Mouse (Mus musculus) T-cell, adult 2 months (primary cell): ENCODE results near the gene Stk39.
A peak's percentile ranks its signal among the peaks of the same experiment; 100 is the strongest.

Experiments
- DNase-seq: peaks from one replicate; pipeline ENCODE4 v3.0.0; 2022; ENCODE audit warnings: low spot score

The Stk39 gene

DNA sequence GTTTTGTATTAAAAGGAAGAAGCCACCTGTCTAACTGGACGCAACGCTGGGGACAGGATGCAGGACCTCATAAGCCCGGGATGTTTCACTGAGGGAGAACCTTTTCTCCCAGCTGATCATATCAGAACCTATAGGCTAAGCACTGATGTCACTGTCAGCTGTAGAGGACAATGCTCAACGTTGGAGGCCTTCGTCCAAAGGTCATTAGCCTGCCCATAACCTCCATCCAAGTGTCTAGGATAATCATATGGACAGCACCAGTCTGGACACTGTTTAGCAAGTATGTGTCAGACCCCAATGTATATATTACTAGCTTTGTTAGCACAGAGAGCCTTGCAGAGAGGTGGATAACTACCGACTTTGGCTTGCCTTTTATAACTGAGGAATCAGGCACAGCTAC, 51.8 kb downstream of the Stk39 start:
- DNase-seq, result no peak

DNA sequence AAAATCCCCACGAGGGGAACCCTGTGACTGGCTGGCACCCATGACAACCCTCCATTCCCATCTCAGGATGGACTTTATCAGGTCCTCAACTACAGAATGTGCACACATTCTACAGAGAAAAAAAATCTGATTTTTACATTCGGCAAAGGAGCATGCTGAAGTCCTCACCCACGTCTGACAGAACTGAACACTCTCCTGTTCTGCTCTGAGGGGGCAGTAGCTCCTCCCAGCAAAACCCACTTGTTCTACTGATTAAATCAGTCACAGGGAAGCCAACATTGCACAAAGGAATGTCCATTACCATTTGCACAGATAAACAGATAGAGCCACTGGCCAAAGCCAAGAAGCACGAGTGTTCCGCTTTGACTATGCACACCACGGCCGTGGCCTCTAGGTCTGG, 52.3 kb downstream of the Stk39 start:
- DNase-seq, result no peak

DNA sequence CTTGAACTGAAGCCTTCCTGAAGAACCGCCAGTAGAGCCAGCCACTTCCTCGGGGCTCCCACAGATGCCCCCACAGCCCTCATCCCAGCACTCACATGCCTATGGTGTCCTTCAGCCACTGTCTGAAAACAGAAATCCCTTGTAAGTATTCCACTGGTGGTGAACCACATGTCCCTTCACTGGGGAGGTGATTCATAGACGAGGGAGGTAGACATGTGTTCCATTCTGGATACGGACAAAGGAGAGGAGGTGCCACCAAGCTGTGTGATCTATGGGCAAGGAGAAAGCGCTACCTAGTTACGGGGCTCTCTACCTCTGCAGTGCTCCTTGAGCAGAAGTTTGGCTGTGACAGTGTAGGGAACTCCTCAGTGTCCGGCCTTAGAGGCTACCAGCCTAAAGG, 52.9 kb downstream of the Stk39 start:
- no peak for DNase-seq

DNA sequence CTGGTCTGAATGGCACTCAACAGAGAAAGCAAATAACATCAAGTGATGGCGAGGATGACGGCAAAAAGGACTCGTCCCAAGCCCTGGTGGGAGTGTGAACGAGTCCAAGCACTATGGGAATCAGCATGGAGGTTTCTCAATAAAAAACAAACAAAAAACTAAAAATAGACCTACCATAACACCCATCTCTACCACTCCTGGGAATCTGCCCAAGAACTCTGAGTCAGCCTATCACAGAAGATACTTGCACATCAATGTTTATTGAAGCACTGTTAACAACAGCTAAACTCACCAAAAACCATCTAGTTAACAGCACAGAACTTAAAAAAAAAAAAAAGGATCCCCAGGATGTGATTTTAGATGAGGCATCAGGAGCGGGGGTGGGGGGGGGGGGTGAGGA, 55.0 kb downstream of the Stk39 start:
- DNase-seq, result no peak

DNA sequence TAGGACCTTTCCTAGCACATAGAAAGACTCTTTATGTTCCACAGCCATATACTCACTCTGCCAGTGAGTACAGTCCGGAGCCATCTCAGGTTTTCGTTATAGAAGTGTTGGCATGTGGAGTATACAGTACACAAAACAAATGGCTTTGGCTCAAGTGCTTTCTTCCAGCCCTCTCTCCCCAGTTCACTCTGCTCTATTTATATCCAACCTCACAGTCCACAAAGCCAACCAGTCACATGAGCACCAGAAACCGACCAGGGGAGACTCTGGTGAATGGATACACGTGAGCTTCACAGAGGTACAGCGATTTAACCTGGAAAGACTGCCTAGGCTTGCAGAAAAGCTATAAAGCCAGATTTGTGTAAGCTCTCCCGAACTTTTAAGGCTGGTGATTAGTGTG, 56.4 kb downstream of the Stk39 start:
- DNase-seq, result no peak

DNA sequence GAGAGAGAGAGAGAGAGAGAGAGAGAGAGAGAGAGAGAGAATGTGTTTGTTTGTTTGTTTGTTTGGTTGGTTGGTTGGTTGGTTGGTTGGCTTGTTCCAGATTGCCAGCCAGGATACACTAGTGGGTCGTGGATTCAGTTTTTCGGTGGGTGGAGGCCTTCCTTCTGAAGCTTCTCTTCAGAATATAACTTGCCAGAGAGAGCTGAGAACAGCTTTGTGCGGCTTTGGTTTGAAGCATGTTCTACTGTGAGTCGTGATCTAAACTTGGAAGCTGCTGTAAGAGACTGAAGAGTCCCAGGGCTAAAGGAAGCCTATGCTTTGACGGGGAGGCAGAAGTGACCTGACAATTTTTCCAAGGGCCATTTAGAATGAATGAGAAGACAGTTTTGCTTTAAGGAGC, 59.9 kb downstream of the Stk39 start:
- DNase-seq, result no peak

DNA sequence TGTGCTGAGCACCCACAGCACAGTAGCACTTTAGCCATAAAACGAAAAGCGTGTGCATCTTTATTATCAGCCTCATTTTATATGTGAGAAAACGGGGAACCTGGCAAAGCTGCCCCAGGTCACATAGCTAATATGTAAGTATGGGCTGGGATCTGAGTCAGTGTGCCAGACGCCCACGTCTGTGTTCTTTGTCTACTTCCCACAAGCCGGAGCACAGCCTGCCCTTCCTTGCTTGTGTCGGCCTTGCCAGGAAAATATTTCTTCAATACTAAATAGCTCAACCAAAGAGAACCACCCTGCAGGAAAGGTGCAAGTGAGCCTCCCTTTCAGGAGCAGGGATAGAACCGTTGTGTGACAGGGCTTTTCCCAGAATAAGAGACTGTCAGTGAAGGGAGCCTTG, 60.9 kb downstream of the Stk39 start:
- DNase-seq, result no peak

DNA sequence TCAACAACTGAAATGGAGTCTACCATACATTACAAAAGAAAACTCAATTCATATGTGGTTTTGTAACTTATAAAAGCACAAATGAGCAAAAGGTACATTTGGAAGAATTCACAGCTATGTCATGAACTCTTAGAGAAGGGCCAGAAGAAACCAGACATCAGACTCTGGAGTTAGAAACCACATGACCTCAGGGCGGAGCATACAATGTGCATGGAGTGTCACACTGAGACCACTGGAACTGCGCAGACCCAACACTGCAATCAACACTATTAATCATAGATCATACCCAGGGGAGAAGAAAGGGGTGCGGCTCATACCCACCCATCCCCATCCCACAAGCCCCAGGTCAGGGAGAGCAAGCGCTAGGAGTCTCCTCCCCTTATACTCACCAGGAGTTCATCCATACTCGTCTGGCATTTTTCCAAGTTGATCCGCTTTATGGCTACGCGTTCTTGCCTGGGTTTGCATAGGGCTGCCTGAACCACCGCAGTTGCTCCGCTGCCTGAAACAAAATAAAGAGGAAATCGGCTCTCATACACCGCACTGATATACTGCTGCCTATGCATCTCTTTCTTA, 62.3 kb downstream of the Stk39 start:
- no peak for DNase-seq

DNA sequence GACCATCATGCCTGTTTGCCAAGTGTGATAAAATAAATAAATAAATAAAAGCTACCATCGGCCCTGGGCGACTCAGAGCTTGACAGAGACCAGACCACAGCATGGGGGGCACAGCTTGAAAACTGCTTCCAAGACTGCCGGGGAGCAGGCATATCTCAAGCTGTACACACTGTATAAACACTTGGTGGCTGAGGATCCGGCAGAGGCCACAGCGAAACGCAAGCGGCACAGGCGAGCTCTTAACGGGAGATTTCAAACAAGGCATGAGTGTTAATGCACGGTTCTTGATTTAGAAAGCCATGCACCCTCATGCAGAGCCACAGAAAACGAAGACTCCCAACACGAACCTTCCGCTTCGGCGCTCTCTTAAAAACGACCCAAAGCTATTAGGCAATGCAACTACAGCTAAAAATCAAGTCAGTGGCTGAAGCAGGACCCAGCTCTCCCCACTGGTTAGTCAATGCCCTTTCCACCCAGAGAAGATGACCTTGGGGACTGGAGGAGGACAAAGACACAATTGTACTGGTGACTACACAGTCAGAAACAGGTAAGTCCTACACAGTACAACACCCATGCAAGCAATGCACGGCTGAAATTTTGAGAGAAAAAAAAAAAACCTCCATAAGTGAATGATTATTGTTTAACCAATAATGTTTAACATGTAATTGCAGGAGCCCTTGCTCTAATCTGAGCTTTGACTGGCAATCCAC, 63.6 kb downstream of the Stk39 start:
- DNase-seq, result no peak

DNA sequence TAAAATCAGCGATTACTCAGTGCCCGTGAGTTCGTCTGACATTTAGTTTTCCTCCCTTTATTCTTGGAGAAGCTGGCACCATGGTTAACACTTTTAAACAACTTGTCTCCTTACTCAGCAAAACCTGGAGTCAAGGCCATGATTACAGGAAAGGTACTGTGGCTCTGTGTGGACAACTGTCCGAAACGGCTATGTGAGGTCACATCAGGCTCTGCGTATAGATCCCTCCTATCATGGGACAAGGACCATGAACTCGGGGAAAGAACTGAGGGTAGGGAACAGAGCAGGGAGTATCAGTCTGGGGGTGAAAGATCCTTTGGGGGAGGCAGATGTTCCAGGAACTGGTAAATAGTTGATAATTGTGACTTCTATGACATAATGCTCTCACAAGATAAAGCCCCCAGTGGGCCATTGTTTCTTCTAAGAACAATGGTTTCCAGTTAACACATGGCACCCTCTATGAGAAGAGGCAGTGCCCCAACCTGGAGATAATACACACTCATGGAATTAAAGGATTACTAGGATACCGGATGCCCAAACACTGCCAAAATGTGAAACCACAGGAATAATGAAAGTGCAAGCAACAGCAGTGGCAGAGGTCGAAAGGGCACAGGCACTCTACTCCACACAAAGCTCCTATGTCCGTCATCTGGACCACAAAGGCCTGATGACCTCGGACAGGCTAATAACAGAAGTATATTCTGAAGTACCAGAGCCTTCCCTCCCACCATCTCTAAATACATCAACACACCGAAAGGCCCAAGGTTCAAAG, 64.7 kb downstream of the Stk39 start:
- no peak for DNase-seq

DNA sequence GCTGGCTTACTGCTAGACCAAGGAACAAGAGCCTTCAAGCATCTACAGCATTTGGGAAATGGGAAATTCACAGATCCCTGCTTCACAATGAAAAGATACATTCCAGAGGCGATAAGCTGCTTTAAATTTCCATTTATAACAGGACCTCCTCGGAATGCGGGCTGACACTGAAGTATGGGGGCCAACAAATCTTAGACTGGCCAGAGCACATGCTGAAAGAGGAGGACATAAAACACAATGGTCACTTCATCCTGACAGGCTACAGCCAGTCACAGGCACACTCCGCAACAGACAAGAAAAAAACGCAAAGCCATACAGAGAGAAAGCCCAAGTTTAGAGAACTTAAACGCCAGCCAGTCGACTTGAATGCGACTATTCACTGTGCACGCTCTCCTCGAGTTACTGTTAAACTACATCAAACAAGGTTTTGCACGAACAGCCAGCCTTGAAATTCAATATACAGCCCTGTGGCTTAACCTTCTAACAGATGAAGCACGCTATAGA, 65.4 kb downstream of the Stk39 start:
- DNase-seq, result no peak

DNA sequence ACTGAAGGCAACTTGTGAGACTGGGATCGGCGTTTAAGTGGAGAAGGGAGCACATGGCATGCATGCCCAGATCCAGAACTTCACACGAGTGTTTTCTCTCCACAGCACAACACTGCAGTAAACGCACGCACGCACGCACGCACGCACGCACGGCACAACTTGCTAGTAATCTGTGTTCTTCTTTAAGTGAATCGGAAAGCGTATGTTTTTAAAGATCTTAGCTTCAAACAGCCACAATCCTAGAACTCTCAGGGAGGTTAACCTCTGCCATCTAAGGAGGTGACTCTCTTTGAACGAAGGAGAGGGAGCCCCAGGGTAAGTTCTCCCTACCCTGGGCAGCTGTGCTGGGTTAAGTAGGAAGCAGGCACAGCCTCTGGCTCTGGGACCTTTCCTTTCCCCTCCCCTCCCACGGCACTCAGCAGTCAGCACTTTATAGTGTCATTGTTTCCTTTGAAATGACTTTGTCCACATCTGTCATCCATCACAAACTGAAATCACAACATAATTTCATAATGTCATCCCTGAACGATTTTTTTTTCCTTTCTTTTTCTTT, 66.8 kb downstream of the Stk39 start:
- no peak for DNase-seq

DNA sequence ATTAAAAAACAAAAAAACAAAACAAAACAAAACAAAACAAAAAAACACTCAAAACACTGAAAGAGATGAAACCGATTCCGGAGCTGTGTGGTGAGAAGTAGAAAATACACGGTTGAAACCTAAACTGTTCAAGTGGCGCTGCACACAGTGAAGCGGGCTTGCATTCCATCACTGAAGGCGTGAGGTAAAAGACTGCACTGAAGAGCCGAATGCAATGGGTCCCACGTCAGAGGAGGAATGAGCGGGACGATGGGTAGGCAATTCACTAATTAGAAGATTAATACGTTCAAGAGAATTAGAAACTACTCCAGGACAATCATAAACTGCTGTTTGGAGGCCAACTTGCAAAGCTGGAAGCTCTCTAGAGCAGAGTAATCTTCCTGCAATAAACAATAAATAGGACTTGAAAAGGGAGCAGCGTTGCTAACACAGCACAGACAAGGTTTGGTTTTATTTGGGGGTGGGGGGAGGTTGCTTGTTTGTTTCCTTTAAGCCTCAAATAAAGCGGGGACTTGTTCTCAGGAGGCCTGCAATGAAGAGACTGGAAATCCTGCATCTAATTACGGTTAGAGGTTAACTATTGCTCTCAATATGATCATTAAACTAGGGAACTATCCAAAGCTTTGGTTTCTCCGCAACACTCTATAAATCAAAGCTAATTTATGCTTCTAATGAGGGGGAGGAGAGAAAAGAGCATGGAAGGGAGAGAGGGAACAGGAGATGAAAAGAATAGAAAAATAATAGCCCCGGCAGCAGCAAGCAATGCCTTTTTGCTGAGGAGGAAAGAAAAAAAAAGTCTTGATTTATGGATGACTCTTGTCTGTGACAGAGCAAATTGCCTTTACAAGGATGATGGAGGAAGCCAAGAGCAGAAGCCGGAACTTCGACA, 67.5 kb downstream of the Stk39 start:
- no peak for DNase-seq

DNA sequence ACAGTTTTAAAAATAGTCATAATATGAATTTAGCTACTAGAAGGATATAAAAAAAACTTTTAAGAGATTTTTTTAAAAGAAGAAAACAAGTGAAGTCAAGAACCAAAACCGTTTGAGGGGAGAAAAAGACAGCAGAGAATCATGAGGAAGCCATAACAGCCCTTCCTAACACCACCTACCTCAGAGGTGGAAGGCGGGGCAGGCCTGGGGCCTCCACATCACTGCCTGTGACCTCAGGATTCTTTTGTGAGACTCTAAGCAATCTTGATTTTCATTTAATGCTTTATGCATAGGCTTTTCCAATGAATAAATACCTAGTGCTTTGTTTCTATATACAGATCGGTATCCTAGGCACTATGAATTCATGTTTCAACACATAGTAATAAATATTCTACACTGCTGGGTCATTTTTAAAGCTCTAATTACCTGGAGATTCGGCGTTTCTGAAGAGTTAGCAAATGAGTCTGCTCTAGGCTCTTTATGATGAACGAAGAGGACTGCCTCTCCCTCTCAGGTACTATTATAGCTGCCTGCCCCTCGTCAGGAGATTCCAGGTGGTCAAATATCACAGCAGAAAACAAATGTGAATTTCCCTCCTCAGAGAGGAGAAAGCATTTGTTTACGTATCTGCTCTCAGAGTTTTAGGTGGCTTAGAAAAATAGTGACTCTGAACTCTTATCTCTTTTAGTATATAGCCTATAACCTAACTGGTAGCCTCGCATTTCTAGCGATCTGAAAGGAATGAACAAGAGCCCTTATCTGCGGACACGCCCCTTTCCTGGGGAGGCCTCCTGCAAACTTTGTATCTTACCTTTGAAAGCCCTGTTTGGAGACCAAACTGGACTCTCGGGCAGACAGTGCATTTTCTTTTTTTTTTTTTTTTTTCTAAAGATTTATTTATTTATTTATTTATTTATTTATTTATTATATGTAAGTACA, 78.2 kb downstream of the Stk39 start:
- no peak for DNase-seq

DNA sequence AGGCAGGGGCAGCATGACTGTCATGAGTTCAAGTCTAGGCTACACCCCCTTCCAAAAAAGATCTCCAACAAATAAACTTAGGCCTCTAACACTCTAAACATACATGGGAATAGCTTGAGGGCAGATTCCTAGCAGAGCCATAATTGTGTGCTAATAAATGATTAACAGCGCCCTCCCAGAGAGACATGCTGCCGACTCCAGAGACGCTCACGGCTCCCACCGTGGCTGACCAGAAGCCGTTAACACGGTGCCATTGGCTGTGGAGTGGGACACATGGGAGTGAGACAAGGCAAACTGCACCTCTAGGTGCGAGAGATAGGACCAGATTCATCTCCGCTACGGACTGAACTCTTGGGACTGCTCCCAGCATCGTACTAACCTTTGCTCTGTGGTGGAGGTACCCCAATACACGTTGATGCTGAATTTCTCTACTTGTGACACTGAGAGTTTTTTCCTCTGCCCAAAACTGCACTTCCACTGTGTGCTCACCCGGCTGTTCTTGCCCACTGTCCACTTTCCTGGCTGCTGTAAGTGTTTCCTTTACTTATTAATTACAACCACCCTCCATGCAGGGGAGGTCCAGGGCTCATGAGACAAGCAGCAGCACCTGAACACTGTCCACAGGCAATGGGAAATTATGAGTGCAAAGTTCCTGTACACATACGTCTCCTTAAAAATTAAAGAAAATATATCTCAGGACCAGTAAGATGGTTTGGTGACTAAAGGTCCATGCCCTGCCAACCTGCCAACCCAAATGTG, 84.1 kb downstream of the Stk39 start:
- no peak for DNase-seq

DNA sequence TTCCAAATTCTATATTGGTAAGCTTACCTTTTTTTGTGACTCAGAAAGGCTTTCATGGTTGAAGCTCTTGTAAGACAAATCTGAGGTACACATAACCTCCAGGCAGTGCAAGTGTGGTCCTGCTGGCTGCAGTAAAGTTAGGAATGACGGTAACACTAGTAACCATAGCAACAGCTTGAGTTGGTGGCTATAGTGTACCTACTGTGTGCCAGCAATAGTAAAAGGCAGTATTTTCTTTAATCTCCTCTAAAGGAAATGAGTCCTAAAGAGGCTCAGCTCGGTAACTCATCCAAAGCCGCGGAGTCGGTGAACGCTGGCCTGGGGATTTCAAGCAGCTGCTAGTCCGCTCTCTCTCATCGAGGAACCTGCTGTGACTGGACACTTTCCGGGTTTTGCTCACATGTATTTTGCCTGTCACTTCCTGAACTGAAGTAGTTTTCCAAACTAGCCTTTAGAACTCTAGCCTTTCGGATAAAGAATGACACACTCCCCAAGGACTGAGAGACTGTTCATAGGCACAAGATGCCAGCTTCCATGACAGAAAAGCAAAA, 85.7 kb downstream of the Stk39 start:
- DNase-seq, result no peak

DNA sequence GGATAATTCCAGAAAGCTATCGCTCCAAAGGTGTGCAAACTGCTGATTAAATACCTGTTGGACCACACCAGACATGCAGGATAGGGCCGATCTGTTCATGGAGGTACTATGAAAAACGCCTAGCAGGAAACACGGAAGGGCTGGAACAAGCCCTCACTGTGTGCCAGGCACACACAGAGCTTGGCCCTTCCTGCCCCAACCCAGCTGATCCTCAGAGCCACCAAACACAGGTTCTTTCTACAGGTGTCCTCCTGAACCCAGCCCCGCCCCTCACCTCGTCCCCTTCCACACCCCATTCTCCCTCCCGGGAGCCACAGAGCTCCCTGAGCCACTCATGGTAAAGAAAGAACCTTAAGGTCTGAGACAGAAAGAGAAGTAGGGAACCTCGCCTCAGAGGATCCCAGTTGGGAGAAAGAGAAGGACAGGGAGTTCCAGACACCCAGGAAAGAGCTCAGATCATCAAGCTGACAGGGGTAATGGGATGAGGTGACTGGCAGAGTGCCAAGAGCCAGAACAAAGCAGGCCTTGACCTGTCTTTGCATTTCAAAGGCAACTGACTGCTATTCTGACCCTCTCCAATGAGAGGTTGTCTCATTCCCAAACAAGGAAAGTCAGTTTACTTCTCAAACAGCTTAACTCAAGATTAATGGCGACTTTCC, 86.3 kb downstream of the Stk39 start:
- DNase-seq, result no peak

DNA sequence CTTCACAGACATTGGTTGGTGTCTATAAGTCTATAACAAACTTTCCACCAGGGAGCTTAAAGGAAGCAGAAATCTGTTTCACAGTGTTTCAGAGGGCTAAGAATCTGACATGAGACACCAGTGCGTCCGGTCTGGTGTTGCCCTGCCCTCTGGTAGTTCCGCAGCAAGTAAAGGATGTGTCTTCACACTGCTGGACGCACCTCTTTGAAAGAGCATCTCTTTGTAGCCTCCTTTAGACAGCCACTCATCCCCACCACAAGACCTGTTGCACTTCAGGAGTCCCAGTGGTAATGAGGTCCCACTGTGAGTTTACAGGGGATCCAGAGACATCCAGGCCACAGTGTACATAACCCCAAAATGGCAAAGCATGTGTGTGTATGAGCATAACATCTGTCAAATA, 88.1 kb downstream of the Stk39 start:
- no peak for DNase-seq

DNA sequence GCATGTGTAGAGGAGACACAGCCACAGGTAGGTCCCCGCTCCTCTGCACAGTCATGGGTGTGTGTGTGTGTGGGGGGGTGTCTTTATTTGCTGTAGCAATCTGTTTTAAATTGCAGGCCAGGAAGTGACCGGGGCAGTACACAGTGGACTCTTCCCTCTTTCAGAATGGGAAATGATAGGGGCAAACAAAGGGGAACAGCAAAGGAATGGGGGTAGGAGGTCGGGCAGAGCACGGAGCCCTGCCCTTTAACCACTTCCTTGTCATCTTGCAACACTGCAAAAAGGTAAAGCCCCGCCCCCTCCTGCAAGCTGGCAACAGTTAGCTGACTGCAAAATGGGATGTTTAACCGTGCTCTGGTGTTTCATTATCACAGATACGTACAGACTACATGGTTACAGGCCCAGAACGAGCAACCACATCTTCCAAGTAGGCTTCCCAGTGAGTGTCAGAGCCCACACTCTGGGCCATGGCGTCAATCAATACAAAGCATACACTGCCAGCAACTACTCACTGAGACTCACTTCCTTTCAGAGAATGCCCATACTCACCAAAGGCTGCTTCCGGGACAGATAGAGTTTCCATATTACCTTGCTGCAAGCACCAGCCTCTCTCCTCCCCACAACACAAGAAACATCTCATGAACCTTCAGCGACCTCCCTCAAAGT, 89.5 kb downstream of the Stk39 start:
- DNase-seq, result peak; percentile 66
